Mouse (Mus musculus) spleen, adult 2 months (tissue): Measurements from ENCODE around the gene Taldo1.

Experiments used
- CTCF ChIP-seq: fragments of 200-500 bp; IDR thresholded peaks from 2 replicates; pipeline ENCODE4 v1.5.1; 2011; ENCODE audit warnings: mild to moderate bottlenecking, inconsistent platforms; ENCODE audit not compliant: insufficient read depth, insufficient read length, insufficient replicate concordance; ENCODE audit errors: extremely low read depth
- POLR2A ChIP-seq: fragments of 200-500 bp; IDR thresholded peaks from 2 replicates; pipeline ENCODE4 v1.6.1; 2011; ENCODE audit warnings: low read depth, low read length, inconsistent platforms

- TF ChIP-seq CTCF (no peak), POLR2A (peak; percentile 51)
These were observed at the start of gene Taldo1 for GRCm38 (mm10) chr7:141391625-141392551.
